Mouse (Mus musculus) stomach, postnatal 0 days (tissue): ENCODE measurements around the gene Ctsj. TPM values are rescaled to one million over a fixed set of nuclear protein-coding genes. Genes with fewer than 3 reads are reported as not detected.
"Not testable (repeated sequence)": the region's sequence is repeated elsewhere in the genome, so short reads cannot be mapped to it uniquely, and the experiment has no call there.

Source experiments
- ATAC-seq: fragments of 200-750 bp; cut with Nextera tagmentation; 2 replicates; pipeline ENCODE4 v1.8.0; 2017; ENCODE audit not compliant: low FRiP score, low TSS enrichment
- DNase-seq: peaks from one replicate; pipeline ENCODE4 v3.0.0-alpha.2; 2016; ENCODE audit warnings: low spot score
- H3K27ac ChIP-seq: fragments of 300-500 bp; sonication (generic); replicated peaks from 2 replicates; pipeline ENCODE4 v1.5.1; 2014; ENCODE audit warnings: mild to moderate bottlenecking, control low read depth
- H3K27me3 ChIP-seq: fragments of 300-500 bp; sonication (generic); 2 replicates; pipeline ENCODE4 v1.6.1; 2014; ENCODE audit warnings: low read length; ENCODE audit not compliant: control insufficient read depth, insufficient read depth
- H3K36me3 ChIP-seq: fragments of 300-500 bp; sonication (generic); 2 replicates; pipeline ENCODE4 v1.6.1; 2014; ENCODE audit warnings: low read length, mixed read lengths; ENCODE audit not compliant: control insufficient read depth, insufficient read depth
- H3K4me1 ChIP-seq: fragments of 300-500 bp; sonication (generic); replicated peaks from 2 replicates; pipeline ENCODE4 v1.6.1; 2014; ENCODE audit warnings: antibody characterized with exemption; ENCODE audit not compliant: control insufficient read depth, insufficient read depth
- H3K4me2 ChIP-seq: fragments of 300-500 bp; sonication (generic); replicated peaks from 2 replicates; pipeline ENCODE4 v1.6.1; 2014; ENCODE audit warnings: low read depth, mild to moderate bottlenecking, control low read depth, moderate library complexity
- H3K4me3 ChIP-seq: fragments of 300-500 bp; sonication (generic); 2 replicates; pipeline ENCODE4 v1.5.1; 2014; ENCODE audit warnings: low read depth, low read length, control low read depth
- H3K9ac ChIP-seq: fragments of 300-500 bp; sonication (generic); 2 replicates; pipeline ENCODE4 v1.6.1; 2014; ENCODE audit warnings: mild to moderate bottlenecking, low read length, control low read depth, mixed read lengths
- H3K9me3 ChIP-seq: fragments of 300-500 bp; sonication (generic); 2 replicates; pipeline ENCODE4 v1.6.1; 2016; ENCODE audit warnings: low read length; ENCODE audit not compliant: control insufficient read depth
- CTCF ChIP-seq: IDR thresholded peaks from 2 replicates; pipeline ENCODE4 v1.5.1; 2016; ENCODE audit warnings: antibody characterized with exemption, low read depth, mild to moderate bottlenecking, moderate library complexity
- EP300 ChIP-seq: optimal IDR thresholded peaks from 2 replicates; pipeline ENCODE3; 2016; ENCODE audit warnings: antibody characterized with exemption
- WGBS: fragments of 180-500 bp; shearing (Covaris S2); extraction: QIAGEN DNeasy Blood & Tissue Kit; methylation state at CpG from one replicate; pipeline ENCODE4 v1.1.7; 2014; 5-methylcytosine and 5-hydroxymethylcytosine counted together
- polyA plus RNA-seq: library from polyadenylated mRNA; unstranded; fragments of >200 nt; fragmentation: Nextera tagmentation; extraction: Ambion mirVana; gene quantifications from 2 replicates; pipeline ENCODE4 v1.2.1, GENCODE M21; 2015

Ctsj gene
- polyA plus RNA-seq, 1 experiment from 2014 or later: not detected

DNA sequence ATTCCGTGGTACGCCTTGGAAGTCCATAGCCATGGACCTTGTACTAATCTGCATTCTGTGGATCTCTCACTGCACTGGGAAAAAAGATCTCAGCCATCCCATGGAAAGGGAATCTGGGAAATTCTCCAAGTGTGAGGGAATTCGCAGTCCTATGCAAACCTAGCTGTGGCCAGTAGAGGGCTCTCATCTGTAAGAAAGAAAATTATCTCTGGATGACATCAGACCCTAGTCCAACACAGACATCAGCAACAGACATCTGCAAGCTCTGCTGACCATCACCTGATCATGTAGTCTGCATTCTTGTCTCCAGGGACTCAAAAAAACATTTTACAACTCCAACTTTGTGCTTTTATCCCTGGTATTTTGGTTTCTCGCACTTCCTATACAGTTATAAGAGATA lies 33.4 kb downstream of the Ctsj start:
- not testable (repeated sequence) for H3K4me1 ChIP-seq, H3K4me2 ChIP-seq, H3K9ac ChIP-seq, H3K9me3 ChIP-seq, H3K4me3 ChIP-seq, H3K36me3 ChIP-seq, ATAC-seq, DNase-seq, H3K27ac ChIP-seq, H3K27me3 ChIP-seq
- TF ChIP-seq CTCF: 0 out of 2 replicates have a peak, but pooled peaks have one; percentile 13
- 68% methylated on average over 4 of the region's 4 CpGs for WGBS

GRCm38 (mm10) chr13:60963985-60964384 lies 41.8 kb downstream of the Ctsj start:
- not testable (repeated sequence) for H3K9me3 ChIP-seq, H3K4me2 ChIP-seq, H3K27me3 ChIP-seq, DNase-seq, ATAC-seq, H3K4me1 ChIP-seq, H3K9ac ChIP-seq, H3K4me3 ChIP-seq, H3K27ac ChIP-seq, H3K36me3 ChIP-seq
- WGBS: 32% methylated on average over 5 of the region's 5 CpGs

- Histone ChIP-seq H3K9ac (no peak overlapping the region), H3K27me3 (no peaks in the 10 kb centered on the region), H3K4me2 (no peak overlapping the region), H3K9me3 (no peaks in the 10 kb centered on the region), H3K4me1 (no peaks in the 10 kb centered on the region), H3K4me3 (no peak overlapping the region), H3K27ac (no peak overlapping the region), H3K36me3 (no peaks in the 10 kb centered on the region)
- ATAC-seq (no peak), DNase-seq (no peak)
- 72% methylated on average over 5 of the region's 5 CpGs for WGBS
- TF ChIP-seq CTCF (no peak), EP300 (no peak)
These were observed 44.1 kb downstream of the Ctsj start for GRCm38 (mm10) chr13:60961706-60962105.

Other genes starting within 250 kb of the Ctsj start
- not detected in 2 replicates for gene BC051665, start 219.6 kb downstream of the Ctsj start, polyA plus RNA-seq
- gene Ctsll3, start 203.1 kb downstream of the Ctsj start, polyA plus RNA-seq: 0.82 and 0.90 TPM in 2 replicates
- 0.27 TPM in 1 of 2 replicates, not detected in the other for gene 4930486L24Rik, start 141.5 kb downstream of the Ctsj start, polyA plus RNA-seq
- 0.15 TPM in 1 of 2 replicates, not detected in the other for gene Gm49392, start 109.1 kb downstream of the Ctsj start, polyA plus RNA-seq
- 2.0 and 3.0 TPM in 2 replicates for gene Ctla2b, start 108.5 kb downstream of the Ctsj start, polyA plus RNA-seq
- gene Tpbpb, start 101.1 kb downstream of the Ctsj start, polyA plus RNA-seq: not detected in 2 replicates
- 0.41 TPM in 1 of 2 replicates, not detected in the other for gene Gm49393, start 70.4 kb downstream of the Ctsj start, polyA plus RNA-seq
- 2.4 and 3.1 TPM in 2 replicates for gene Gm49391, start 69.4 kb downstream of the Ctsj start, polyA plus RNA-seq
- gene Ctla2a, start 69.3 kb downstream of the Ctsj start, polyA plus RNA-seq: 20.6 and 23.6 TPM in 2 replicates
- not detected in 2 replicates for gene Tpbpa, start 64.0 kb downstream of the Ctsj start, polyA plus RNA-seq
- gene Ctsq, start 34.7 kb upstream of the Ctsj start, polyA plus RNA-seq: not detected in 2 replicates
- not detected in 2 replicates for gene Ctsr, start 158.3 kb upstream of the Ctsj start, polyA plus RNA-seq
- gene Cts6, start 197.5 kb upstream of the Ctsj start, polyA plus RNA-seq: not detected in 2 replicates
- gene Cts8, start 249.4 kb upstream of the Ctsj start, polyA plus RNA-seq: 0.05 TPM in 1 of 2 replicates, not detected in the other